Mouse (Mus musculus) forebrain, postnatal 0 days (tissue): ENCODE data around the gene Ntn5. TPM values are rescaled to one million over a fixed set of nuclear protein-coding genes. Genes with fewer than 3 reads are reported as not detected.
A peak's percentile ranks its signal among the peaks of the same experiment; 100 is the strongest.

ENCODE experiments used
- ATAC-seq: fragments of 200-750 bp; cut with Nextera tagmentation; 2 replicates; pipeline ENCODE4 v1.8.0; 2017; ENCODE audit warnings: mild to moderate bottlenecking, moderate library complexity
- DNase-seq: peaks from one replicate; pipeline ENCODE4 v3.0.0-alpha.2; 2015
- H3K27ac ChIP-seq: fragments of 300-500 bp; sonication (generic); 2 replicates; pipeline ENCODE4 v1.5.1; 2014; ENCODE audit warnings: low read depth, mild to moderate bottlenecking, antibody characterized with exemption, low read length, moderate library complexity, mixed read lengths
- H3K27me3 ChIP-seq: fragments of 300-500 bp; sonication (generic); 2 replicates; pipeline ENCODE4 v1.6.1; 2014; ENCODE audit warnings: mild to moderate bottlenecking, low read length, mixed read lengths; ENCODE audit not compliant: insufficient read depth
- H3K36me3 ChIP-seq: fragments of 300-500 bp; sonication (generic); 2 replicates; pipeline ENCODE4 v1.6.1; 2014; ENCODE audit warnings: mild to moderate bottlenecking, moderate library complexity; ENCODE audit not compliant: insufficient read depth
- H3K4me1 ChIP-seq: fragments of 300-500 bp; sonication (generic); 2 replicates; pipeline ENCODE4 v1.6.1; 2014; ENCODE audit warnings: antibody characterized with exemption; ENCODE audit not compliant: insufficient read depth
- H3K4me2 ChIP-seq: fragments of 300-500 bp; sonication (generic); 2 replicates; pipeline ENCODE4 v1.6.1; 2014; ENCODE audit warnings: low read depth, mild to moderate bottlenecking, moderate library complexity
- H3K4me3 ChIP-seq: fragments of 300-500 bp; sonication (generic); 2 replicates; pipeline ENCODE4 v1.5.1; 2014; ENCODE audit warnings: low read depth, low read length, mixed read lengths
- H3K9ac ChIP-seq: fragments of 300-500 bp; sonication (generic); 2 replicates; pipeline ENCODE4 v1.6.1; 2014; ENCODE audit warnings: mild to moderate bottlenecking
- H3K9me3 ChIP-seq: fragments of 300-500 bp; sonication (generic); 2 replicates; pipeline ENCODE4 v1.6.1; 2016; ENCODE audit warnings: low read length
- CTCF ChIP-seq: sonication (generic); IDR thresholded peaks from 2 replicates; pipeline ENCODE4 v1.5.1; 2016; ENCODE audit warnings: antibody characterized with exemption, control low read depth, low read depth
- WGBS: fragments of 180-500 bp; shearing (Covaris S2); extraction: QIAGEN DNeasy Blood & Tissue Kit; methylation state at CpG from one replicate; pipeline ENCODE4 v1.1.7; 2014; 5-methylcytosine and 5-hydroxymethylcytosine counted together
- polyA plus RNA-seq: library from polyadenylated mRNA; unstranded; fragments of >200 nt; fragmentation: Nextera tagmentation; extraction: Ambion mirVana; gene quantifications from 2 replicates; pipeline ENCODE4 v1.2.1, GENCODE M21; 2015
- total RNA-seq: library from RNA; depleted of rRNA; stranded (reverse); fragments of >200 nt; gene quantifications from 2 replicates; pipeline ENCODE4 v1.2.3, GENCODE M21; 2014

The Ntn5 gene
- total and polyA plus RNA-seq, 2 experiments from 2014 or later = 0.33 to 0.47 TPM

- Histone ChIP-seq H3K36me3 (no peaks in the 10 kb centered on the region), H3K27me3 (no peaks in the 10 kb centered on the region), H3K27ac (peak overlapping the region; percentile 95), H3K4me3 (peak overlapping the region; percentile 41), H3K9me3 (no peaks in the 10 kb centered on the region), H3K4me1 (peaks cover 48% of the 10 kb centered on the region), H3K4me2 (peak overlapping the region; percentile 97), H3K9ac (peak overlapping the region; percentile 60)
- no peak for DNase-seq
- 33% methylated on average over 12 of the region's 12 CpGs for WGBS
- ATAC-seq = no peak
- peak; percentile 2; the same call in 1 of the 2 replicates for TF ChIP-seq CTCF
These were observed 19.8 kb downstream of the Ntn5 start for GRCm38 (mm10) chr7:45703521-45704033.

DNA sequence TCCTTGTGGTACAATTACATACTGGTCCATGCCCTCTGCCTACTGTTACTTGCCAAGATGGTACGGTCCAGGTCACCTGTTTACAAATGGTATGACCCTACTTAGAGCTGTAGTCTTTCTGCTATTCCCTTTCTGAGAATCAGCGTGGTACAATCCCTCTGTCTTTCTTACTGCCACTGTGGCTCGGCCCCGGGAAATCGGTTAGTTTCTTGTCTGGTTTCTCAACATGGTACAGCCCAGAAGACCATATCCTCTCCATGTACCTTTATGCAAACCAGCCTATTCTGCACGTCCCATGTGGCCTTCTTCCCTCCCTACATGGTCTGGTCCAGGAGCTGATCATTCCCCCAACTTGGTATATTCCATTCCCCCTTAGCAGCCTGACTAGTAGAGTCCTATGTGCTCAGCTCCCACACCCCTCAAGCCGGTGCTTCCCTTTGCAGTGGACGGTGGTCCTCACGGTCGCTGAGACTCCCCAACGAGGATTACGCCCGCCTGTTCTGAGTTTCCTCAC lies 20.3 kb downstream of the Ntn5 start:
- Histone ChIP-seq H3K9ac (peak overlapping the region; percentile 60), H3K4me1 (peaks cover 46% of the 10 kb centered on the region), H3K9me3 (no peaks in the 10 kb centered on the region), H3K4me2 (peak overlapping the region; percentile 97), H3K36me3 (no peaks in the 10 kb centered on the region), H3K4me3 (peak overlapping the region; percentile 41), H3K27ac (peak overlapping the region; percentile 95), H3K27me3 (no peaks in the 10 kb centered on the region)
- ATAC-seq = peak; percentile 68
- under 1% methylated on average over 13 of the region's 13 CpGs for WGBS
- no peak for TF ChIP-seq CTCF
- peak; percentile 92 for DNase-seq

- ATAC-seq (peak; percentile 81), DNase-seq (peak; percentile 99)
- Histone ChIP-seq H3K9ac (peak within 1 kb of the TSS; percentile 60), H3K27ac (peak within 1 kb of the TSS; percentile 95), H3K36me3 (0 out of 2 replicates have a peak, but pooled peaks cover 2% of the 10 kb centered on the region), H3K4me2 (peak within 1 kb of the TSS; percentile 97), H3K4me3 (peak within 1 kb of the TSS; percentile 41), H3K27me3 (no peaks in the 10 kb centered on the region), H3K4me1 (peaks cover 46% of the 10 kb centered on the region), H3K9me3 (no peaks in the 10 kb centered on the region)
- WGBS = under 1% methylated on average over 36 of the region's 36 CpGs
- no peak for TF ChIP-seq CTCF
These were observed 21.1 kb downstream of the Ntn5 start, which contains the start of gene Dbp for GRCm38 (mm10) chr7:45704730-45705442. TSS of gene Dbp (plus strand) at chr7:45705088.

DNA sequence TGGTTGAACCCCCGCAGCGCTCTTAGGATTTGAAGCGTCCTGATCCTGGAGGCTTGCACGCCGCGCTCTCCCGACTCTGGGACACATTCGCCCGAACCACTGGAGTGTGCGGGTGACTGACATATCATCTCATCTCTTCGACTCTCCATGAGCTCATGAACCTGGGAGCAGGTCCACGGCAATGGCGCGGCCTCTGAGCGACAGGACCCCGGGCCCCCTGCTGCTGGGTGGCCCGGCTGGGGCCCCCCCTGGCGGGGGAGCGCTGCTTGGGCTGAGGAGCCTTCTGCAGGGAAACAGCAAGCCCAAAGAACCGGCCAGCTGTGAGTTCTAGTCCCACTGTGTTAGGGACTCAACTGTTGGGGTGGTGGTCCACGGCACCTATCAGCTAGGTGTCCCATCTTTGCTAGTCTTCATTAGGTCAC lies 21.6 kb downstream of the Ntn5 start:
- no peak for ATAC-seq
- peaks cover 4% of the 10 kb centered on the region; the same call in 1 of the 2 replicates for H3K36me3 ChIP-seq
- DNase-seq = no peak
- peak overlapping the region; percentile 41 for H3K4me3 ChIP-seq
- peaks cover 44% of the 10 kb centered on the region for H3K4me1 ChIP-seq
- peak overlapping the region; percentile 97 for H3K4me2 ChIP-seq
- H3K9ac ChIP-seq = peak overlapping the region; percentile 49
- H3K27me3 ChIP-seq = no peaks in the 10 kb centered on the region
- 1% methylated on average over 21 of the region's 21 CpGs for WGBS
- no peak for TF ChIP-seq CTCF
- H3K9me3 ChIP-seq = no peaks in the 10 kb centered on the region
- H3K27ac ChIP-seq = peak overlapping the region; percentile 95

DNA sequence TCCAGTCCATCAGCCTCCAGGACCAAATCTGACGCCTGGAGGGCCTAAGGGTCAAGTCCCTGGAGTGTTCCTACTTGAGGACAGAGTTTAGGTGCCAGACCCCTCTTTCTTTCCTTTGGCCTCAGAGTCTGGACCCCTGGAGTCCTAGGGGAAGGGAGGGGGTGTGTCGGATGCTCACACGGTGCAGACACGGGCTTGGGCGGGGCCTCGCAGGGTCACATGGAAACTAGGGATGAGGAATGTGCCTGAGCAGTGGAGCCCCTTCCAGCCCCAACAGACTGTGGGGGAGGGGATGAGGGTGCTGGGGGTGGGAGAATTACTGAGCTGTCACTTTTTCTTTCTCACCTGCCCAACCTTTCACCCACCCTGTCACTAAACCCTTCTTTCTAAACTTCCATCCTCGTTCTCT lies 22.1 kb downstream of the Ntn5 start:
- H3K4me2 ChIP-seq = peak overlapping the region; percentile 97
- H3K27me3 ChIP-seq = no peaks in the 10 kb centered on the region
- no peaks in the 10 kb centered on the region for H3K9me3 ChIP-seq
- WGBS = 4% methylated on average over 7 of the region's 7 CpGs
- H3K4me3 ChIP-seq = peak overlapping the region; percentile 41
- no peak for ATAC-seq
- peaks cover 9% of the 10 kb centered on the region for H3K36me3 ChIP-seq
- peak overlapping the region; percentile 49 for H3K9ac ChIP-seq
- peak; percentile 28 for DNase-seq
- peaks cover 40% of the 10 kb centered on the region for H3K4me1 ChIP-seq
- H3K27ac ChIP-seq = peak overlapping the region; percentile 95
- TF ChIP-seq CTCF = no peak

GRCm38 (mm10) chr7:45706721-45707241 lies 23.0 kb downstream of the Ntn5 start:
- ATAC-seq (no peak), DNase-seq (peak; percentile 86)
- H3K9me3 ChIP-seq = no peaks in the 10 kb centered on the region
- H3K4me1 ChIP-seq = peaks cover 36% of the 10 kb centered on the region
- H3K36me3 ChIP-seq = peaks cover 18% of the 10 kb centered on the region
- H3K27me3 ChIP-seq = no peaks in the 10 kb centered on the region
- no peak for TF ChIP-seq CTCF
- WGBS = 3% methylated on average over 37 of the region's 45 CpGs
- H3K27ac ChIP-seq = peak overlapping the region; percentile 87
- peak overlapping the region; percentile 49 for H3K9ac ChIP-seq
- H3K4me3 ChIP-seq = peak overlapping the region; percentile 41
- peak overlapping the region; percentile 97 for H3K4me2 ChIP-seq
